Mouse (Mus musculus): ENCODE measurements around the gene Lamb3. TPM values are rescaled to one million over a fixed set of nuclear protein-coding genes. Genes with fewer than 3 reads are reported as not detected.

Lamb3 gene
- total and polyA plus RNA-seq, 2 experiments = 1.6 to 2.0 TPM

DNA sequence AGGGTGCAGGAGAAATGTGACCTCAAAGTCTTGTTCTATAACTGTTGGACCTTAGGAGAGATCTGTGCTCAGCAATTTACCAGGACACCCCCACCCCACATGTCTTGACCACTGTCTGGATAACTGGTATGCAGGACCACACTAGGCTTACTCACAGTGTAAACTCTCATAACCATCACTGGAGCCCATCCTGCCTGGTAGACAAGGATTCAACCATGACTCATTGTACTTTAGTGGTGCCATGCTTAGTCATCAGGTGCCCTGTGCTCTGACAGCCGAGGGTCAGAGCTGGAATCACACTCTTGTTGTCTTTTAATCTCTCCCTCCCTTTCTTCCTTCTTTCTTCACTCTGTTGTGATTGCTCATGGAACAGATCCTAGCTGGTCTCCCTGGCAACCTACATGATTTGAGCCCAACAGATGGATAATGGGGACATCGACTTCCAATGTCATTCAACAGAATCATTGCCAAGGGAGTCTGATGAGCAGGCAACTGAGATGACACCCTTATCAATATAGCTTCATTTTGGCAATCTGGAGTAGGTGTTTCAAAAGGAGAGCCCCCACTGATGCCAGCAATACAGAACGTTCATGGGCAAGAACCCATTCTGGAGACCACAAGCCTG is 90.8 kb downstream of the Lamb3 start:
- 82% methylated on average over 3 of the region's 3 CpGs for WGBS
- no peak overlapping the region for H3K27ac ChIP-seq (replicated peaks; ENCODE audit: insufficient read depth, low read depth, low read length)

DNA sequence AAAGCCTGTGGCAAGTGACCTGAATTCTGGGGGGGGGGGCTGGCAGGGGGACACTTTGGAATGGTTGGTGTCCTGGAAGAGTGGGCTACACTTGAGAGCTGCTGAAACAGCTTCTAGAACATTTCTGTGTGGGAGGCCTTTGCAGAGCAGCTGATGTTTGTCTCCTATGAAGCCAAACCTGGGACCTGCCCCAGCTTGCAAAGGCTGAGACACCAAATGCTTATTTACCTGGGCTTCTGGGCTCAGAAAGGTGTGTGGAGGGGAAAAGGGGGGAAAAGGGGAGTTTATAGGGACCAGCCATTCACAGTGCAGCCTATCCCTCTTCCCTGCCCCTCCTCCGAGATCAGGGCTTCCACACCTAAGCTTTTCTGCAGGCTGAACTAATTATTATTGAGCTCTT is 92.5 kb downstream of the Lamb3 start:
- no peaks in the 10 kb centered on the region for H3K79me2 ChIP-seq (ENCODE audit: control insufficient read depth, insufficient read depth, low read length)
- TF ChIP-seq POLR2A (IDR thresholded peaks at IDR 0.05; ENCODE audit: extremely low read depth, insufficient read depth, low read length) = no peak
- TF ChIP-seq CTCF (IDR thresholded peaks at IDR 0.05; ENCODE audit: low read depth, low read length) = no peak
- no peaks in the 10 kb centered on the region for H3K36me3 ChIP-seq (ENCODE audit: control insufficient read depth, insufficient read depth, low read length)
- no peak for DNase-seq (ENCODE audit: extremely low read depth, low read depth, low spot score)
- H3K9ac ChIP-seq (ENCODE audit: low read depth, low read length) = no peak overlapping the region
- no peaks in the 10 kb centered on the region for H3K27me3 ChIP-seq (ENCODE audit: control insufficient read depth, insufficient read depth, low read length)
- no peak overlapping the region for H3K27ac ChIP-seq (replicated peaks; ENCODE audit: insufficient read depth, low read depth, low read length)
- H3K4me3 ChIP-seq (ENCODE audit: insufficient read depth, low read depth, low read length) = no peak overlapping the region
- H3K4me1 ChIP-seq (ENCODE audit: control insufficient read depth, insufficient read depth, low read length) = no peaks in the 10 kb centered on the region
- WGBS = 79% methylated on average over 1 of the region's 1 CpGs

More for the DNA sequence above, 90.8 kb downstream of the Lamb3 start:
- TF ChIP-seq CTCF (IDR thresholded peaks at IDR 0.05; ENCODE audit: low read depth, low read length) (no peak), POLR2A (IDR thresholded peaks at IDR 0.05; ENCODE audit: extremely low read depth, insufficient read depth, low read length) (no peak)
- no peak overlapping the region for H3K9ac ChIP-seq (ENCODE audit: low read depth, low read length)
- H3K36me3 ChIP-seq (ENCODE audit: control insufficient read depth, insufficient read depth, low read length) = no peaks in the 10 kb centered on the region
- no peaks in the 10 kb centered on the region for H3K79me2 ChIP-seq (ENCODE audit: control insufficient read depth, insufficient read depth, low read length)
- DNase-seq (ENCODE audit: extremely low read depth, low read depth, low spot score) = no peak
- no peak overlapping the region for H3K4me3 ChIP-seq (ENCODE audit: insufficient read depth, low read depth, low read length)
- no peaks in the 10 kb centered on the region for H3K27me3 ChIP-seq (ENCODE audit: control insufficient read depth, insufficient read depth, low read length)
- H3K4me1 ChIP-seq (ENCODE audit: control insufficient read depth, insufficient read depth, low read length) = peaks cover 3% of the 10 kb centered on the region; the same call in 1 of the 2 replicates

DNA sequence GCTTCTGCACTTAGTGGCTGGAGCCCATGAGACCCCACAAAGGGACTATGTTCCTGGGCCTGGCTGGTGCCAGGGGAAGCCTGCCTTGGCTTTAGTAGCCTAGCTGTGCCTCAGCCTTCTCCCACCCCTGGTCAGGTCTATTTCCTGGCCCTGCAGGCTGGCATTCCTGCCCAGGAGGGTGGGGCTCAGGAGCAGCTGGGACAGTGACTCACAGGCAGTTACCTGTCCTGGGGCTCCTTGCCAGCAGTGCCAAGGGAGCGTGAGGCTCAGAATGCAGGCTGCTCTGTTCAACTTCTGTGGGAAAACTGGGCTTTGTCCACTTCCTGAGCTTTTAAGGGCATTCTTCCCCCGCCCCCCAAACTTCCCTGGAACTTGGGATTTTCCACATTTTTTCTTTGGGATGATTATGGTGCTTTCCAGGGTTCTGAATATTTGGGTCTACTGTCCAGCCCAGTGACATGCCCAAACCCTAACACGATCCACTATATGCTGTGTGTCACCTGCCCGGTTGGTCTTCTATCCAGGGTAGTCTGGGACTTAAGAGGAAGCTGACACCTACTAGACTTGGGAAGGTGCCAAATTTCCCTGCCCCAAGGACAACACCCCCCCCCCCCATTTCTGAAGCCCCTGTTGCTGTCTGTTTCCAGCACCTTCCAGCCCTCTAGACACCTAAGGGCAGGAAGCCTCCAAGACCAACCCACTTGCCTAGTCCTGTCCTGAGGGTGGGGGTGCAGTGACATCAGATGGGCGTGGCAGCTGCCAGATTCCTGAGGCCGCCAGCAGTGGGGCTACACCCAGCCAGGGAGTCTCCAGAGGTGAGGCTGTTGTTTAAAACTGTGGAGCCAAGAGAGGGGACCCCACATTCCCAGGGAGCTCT is 94.0 kb downstream of the Lamb3 start:
- Histone ChIP-seq H3K9ac (ENCODE audit: low read depth, low read length) (no peak overlapping the region), H3K4me1 (ENCODE audit: control insufficient read depth, insufficient read depth, low read length) (no peaks in the 10 kb centered on the region), H3K79me2 (ENCODE audit: control insufficient read depth, insufficient read depth, low read length) (no peaks in the 10 kb centered on the region), H3K36me3 (ENCODE audit: control insufficient read depth, insufficient read depth, low read length) (no peaks in the 10 kb centered on the region), H3K4me3 (ENCODE audit: insufficient read depth, low read depth, low read length) (no peak overlapping the region), H3K27ac (replicated peaks; ENCODE audit: insufficient read depth, low read depth, low read length) (no peak overlapping the region), H3K27me3 (ENCODE audit: control insufficient read depth, insufficient read depth, low read length) (no peaks in the 10 kb centered on the region)
- WGBS = 78% methylated on average over 6 of the region's 6 CpGs
- no peak for DNase-seq (ENCODE audit: extremely low read depth, low read depth, low spot score)
- TF ChIP-seq CTCF (IDR thresholded peaks at IDR 0.05; ENCODE audit: low read depth, low read length) = no peak
- no peak for TF ChIP-seq POLR2A (IDR thresholded peaks at IDR 0.05; ENCODE audit: extremely low read depth, insufficient read depth, low read length)

DNA sequence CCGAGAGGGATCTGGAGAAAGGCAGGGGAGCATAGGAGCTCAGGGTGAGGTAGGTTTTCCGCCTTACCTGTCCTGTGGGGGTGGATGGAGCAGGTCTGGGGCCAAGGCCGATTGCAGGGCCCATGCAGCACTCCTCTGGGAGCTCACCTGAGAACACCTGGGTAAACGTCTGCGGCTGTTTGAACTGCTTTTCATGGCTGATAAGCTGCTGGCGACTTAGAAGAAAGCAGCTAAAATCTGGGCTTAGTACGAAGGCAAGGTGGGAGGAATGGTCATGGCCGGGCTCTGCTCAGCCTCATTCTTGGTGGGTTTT is 94.5 kb downstream of the Lamb3 start:
- H3K36me3 ChIP-seq (ENCODE audit: control insufficient read depth, insufficient read depth, low read length) = no peaks in the 10 kb centered on the region
- WGBS = 85% methylated on average over 8 of the region's 8 CpGs
- no peak overlapping the region for H3K4me3 ChIP-seq (ENCODE audit: insufficient read depth, low read depth, low read length)
- no peak overlapping the region for H3K9ac ChIP-seq (ENCODE audit: low read depth, low read length)
- no peak overlapping the region for H3K27ac ChIP-seq (replicated peaks; ENCODE audit: insufficient read depth, low read depth, low read length)
- H3K79me2 ChIP-seq (ENCODE audit: control insufficient read depth, insufficient read depth, low read length) = no peaks in the 10 kb centered on the region
- TF ChIP-seq POLR2A (IDR thresholded peaks at IDR 0.05; ENCODE audit: extremely low read depth, insufficient read depth, low read length) (no peak), CTCF (IDR thresholded peaks at IDR 0.05; ENCODE audit: low read depth, low read length) (no peak)
- DNase-seq (ENCODE audit: extremely low read depth, low read depth, low spot score) = no peak
- no peaks in the 10 kb centered on the region for H3K27me3 ChIP-seq (ENCODE audit: control insufficient read depth, insufficient read depth, low read length)
- H3K4me1 ChIP-seq (ENCODE audit: control insufficient read depth, insufficient read depth, low read length) = peaks cover 4% of the 10 kb centered on the region

DNA sequence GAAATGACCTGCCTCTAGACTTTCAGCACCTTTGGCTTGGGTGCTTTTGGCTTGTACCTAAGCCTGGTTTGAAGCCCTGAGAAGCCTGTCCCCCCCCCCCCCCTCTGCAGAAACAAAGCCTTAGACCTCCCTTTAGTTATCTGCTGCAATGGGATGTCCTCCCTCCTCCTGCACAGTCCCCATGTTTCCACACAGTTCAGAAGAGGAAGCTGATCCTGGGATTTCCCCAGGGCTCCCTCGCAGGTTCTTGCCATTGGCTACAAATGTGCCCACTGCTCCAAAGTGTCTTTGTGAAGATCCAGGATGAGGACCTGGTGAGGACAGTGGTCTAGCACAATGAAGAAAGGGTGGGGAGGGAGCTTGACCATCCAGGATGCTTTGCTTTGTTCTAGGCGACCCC is 95.6 kb downstream of the Lamb3 start:
- DNase-seq (ENCODE audit: extremely low read depth, low read depth, low spot score) = no peak
- H3K27ac ChIP-seq (replicated peaks; ENCODE audit: insufficient read depth, low read depth, low read length) = no peak overlapping the region
- H3K4me3 ChIP-seq (ENCODE audit: insufficient read depth, low read depth, low read length) = no peak overlapping the region
- no peaks in the 10 kb centered on the region for H3K79me2 ChIP-seq (ENCODE audit: control insufficient read depth, insufficient read depth, low read length)
- H3K36me3 ChIP-seq (ENCODE audit: control insufficient read depth, insufficient read depth, low read length) = no peaks in the 10 kb centered on the region
- TF ChIP-seq CTCF (IDR thresholded peaks at IDR 0.05; ENCODE audit: low read depth, low read length) (no peak), POLR2A (IDR thresholded peaks at IDR 0.05; ENCODE audit: extremely low read depth, insufficient read depth, low read length) (no peak)
- peaks cover 5% of the 10 kb centered on the region for H3K4me1 ChIP-seq (ENCODE audit: control insufficient read depth, insufficient read depth, low read length)
- H3K27me3 ChIP-seq (ENCODE audit: control insufficient read depth, insufficient read depth, low read length) = no peaks in the 10 kb centered on the region
- no peak overlapping the region for H3K9ac ChIP-seq (ENCODE audit: low read depth, low read length)
- WGBS = 83% methylated on average over 2 of the region's 2 CpGs

DNA sequence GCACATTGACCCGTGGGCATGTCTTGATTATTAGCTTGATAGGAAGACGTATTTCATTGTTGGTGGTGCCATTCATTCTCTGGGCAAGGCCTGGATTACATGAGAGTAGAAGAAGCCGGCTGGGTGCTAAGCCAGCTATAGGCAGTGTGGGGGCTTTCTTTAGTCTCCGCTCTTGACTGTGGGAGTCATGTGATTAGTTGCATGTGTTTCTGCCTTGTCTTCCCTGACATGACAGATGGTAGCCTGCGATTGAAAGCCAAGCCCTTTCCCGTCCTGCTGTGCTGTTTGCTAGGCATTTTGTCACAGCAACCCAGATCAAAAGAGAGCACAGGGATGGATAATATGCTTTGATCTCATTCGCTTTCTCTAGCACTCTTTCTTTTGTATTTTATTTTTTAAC is 97.9 kb downstream of the Lamb3 start:
- H3K79me2 ChIP-seq (ENCODE audit: control insufficient read depth, insufficient read depth, low read length) = no peaks in the 10 kb centered on the region
- H3K36me3 ChIP-seq (ENCODE audit: control insufficient read depth, insufficient read depth, low read length) = no peaks in the 10 kb centered on the region
- no peak overlapping the region for H3K4me3 ChIP-seq (ENCODE audit: insufficient read depth, low read depth, low read length)
- peaks cover 8% of the 10 kb centered on the region for H3K4me1 ChIP-seq (ENCODE audit: control insufficient read depth, insufficient read depth, low read length)
- H3K27ac ChIP-seq (replicated peaks; ENCODE audit: insufficient read depth, low read depth, low read length) = no peak overlapping the region
- 86% methylated on average over 7 of the region's 7 CpGs for WGBS
- no peak overlapping the region for H3K9ac ChIP-seq (ENCODE audit: low read depth, low read length)
- TF ChIP-seq POLR2A (IDR thresholded peaks at IDR 0.05; ENCODE audit: extremely low read depth, insufficient read depth, low read length) (no peak), CTCF (IDR thresholded peaks at IDR 0.05; ENCODE audit: low read depth, low read length) (no peak)
- H3K27me3 ChIP-seq (ENCODE audit: control insufficient read depth, insufficient read depth, low read length) = no peaks in the 10 kb centered on the region
- DNase-seq (ENCODE audit: extremely low read depth, low read depth, low spot score) = no peak

Measured in liver, adult 2 months (tissue).